Mouse (Mus musculus): ENCODE measurements around the gene Ganab.
"Not testable (repeated sequence)": the region's sequence is repeated elsewhere in the genome, so short reads cannot be mapped to it uniquely, and the experiment has no call there.

Ganab gene

DNA sequence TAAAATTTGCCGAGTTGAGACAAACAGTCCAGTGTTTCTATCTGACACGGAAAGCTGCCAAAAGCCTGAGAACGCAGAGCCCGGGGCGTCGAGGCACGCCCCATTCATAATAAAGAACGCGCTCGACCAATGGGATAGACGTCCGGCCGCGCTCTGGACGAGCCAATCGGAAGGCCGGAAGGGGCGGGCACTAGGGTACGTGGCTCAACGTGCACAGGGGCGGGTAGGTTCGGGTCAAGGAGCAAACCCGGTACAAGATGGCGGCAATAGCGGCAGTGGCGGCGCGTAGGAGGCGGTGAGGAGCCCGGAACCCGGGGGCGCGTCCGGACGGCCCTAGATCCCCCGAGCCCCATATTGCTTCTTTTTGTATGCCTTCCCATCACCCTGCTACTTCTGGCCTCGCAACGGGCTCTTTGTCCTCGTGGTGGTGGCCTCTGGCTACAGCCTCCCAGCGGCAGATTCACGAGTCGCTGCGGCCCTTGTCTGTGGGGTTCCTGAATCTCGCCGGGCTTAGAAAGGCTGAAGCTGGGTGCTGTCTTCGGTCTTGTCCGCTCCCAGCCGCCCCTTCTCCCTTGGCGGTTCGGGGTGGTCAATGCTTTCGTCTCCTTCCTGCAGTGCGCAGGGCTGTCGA, at the start of gene Ganab:
TSS of gene Ganab (plus strand) at position 207 of the 631 bp plus-strand sequence.
- peak; percentile 92 for DNase-seq

DNA sequence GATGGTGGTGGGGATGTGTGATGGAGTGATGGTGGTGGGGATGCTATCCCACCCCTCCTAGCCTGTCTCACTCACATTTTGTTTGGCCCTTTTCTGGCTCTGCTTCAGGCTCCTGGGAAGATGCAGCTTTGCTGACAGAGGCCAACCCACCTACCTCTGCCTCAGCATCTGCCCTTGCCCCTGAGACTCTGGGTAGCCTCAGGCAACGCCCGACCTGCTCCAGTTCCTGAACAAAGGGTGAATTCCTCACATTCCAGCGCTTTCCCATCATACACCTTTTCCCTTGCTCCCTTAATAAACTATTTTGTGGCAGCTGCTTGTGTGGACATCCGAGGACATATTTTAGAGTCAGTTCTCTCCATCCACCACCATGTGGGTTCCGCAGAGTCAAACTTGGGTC, 49.5 kb upstream of the Ganab start:
- no peak for DNase-seq

DNA sequence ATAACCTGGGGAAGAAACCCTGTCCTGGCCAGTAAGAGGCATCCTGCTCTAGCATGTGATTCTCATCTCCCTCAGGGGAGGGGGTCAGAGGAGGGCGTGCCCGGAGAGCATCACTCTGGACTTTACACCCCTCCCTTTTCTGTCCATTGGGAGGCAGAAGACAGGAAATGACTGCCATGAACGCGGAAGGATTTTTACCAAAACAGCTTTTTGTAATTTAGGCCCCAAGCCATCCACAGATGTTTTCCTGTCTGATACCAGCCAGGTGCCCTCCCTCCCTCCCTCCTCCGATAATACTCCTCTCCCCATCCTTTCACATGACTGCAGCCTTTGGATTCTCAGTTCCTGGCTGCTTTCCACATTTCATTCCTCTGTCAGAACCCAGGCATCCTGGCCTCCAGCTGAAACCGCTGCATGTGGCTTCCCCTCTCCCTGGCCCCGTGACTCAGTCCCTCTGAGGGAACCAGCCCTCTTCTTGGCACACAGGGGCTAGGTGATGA, 47.4 kb upstream of the Ganab start, which contains the start of gene Lrrn4cl:
TSS of gene Lrrn4cl (plus strand) at position 367 of the 500 bp plus-strand sequence.
- DNase-seq: no peak

DNA sequence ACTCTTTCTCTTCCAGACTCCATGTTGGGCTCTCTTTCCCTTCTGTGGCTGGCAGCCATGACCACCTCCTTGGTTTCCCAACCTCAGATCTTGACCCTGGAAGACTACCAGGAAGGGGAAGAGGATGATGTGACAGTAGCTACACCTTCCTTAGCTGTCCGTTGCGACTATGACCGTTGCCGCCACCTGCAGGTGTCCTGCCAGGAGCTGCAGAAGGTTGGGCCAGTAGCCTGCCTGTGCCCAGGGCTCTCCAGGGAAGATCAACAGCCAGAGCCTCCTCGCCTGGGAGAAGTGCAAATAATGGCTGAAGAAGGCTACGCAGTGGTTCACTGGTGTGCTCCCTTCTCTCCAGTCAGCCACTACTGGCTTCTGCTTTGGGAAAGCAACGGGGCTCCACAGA, 46.2 kb upstream of the Ganab start:
- DNase-seq: no peak

DNA sequence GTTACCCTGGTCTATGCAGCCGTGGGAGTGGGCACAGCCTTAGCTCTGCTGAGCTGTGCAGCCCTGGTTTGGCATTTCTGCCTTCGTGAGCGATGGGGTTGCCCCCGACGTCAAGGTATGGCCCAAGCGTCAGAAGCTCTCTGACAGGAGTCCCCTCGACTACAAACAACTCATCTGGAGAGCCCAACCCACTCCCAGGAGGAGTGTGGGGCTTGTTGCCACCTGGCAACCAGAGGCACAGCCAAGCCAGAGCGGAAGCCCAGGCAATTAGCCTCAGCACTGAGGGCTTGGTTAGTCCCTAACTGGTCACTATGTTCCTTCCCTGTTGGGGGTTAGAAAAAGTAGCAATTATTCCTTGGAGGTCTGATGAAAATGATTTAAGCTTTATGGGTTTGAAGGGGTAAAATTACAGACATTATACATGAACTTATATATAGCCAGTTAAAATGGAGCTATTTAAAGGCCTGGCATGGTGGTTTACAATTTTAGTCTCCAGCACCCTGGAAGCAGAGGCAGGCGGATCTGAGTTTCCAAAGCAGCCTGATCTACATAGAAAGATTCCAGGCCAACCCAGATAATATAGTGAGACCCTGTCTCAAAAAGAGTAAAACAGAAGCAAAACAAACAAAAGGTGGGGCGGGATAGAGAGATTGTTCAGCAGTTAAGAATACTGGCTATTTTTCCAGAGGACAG, 45.5 kb upstream of the Ganab start:
- DNase-seq: no peak

DNA sequence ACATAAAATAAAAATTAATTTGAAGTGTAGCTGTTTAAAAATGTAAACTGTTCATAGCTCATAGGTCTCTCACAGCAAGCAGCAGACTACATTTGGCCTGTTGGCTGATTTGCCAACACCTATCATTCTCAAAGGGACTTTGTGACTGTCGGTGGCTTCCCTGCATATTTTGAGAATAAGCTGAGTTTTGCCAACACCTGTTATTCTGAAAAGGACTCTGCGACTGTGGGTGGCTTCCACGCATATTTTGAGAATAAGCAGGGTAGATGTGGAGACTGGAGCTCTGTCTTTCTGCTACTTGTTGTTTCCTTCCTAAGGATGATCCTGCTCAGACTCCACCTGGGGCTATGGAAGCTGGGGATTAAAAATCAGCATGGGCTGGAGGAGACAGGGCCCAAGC, 44.8 kb upstream of the Ganab start:
- DNase-seq: no peak

DNA sequence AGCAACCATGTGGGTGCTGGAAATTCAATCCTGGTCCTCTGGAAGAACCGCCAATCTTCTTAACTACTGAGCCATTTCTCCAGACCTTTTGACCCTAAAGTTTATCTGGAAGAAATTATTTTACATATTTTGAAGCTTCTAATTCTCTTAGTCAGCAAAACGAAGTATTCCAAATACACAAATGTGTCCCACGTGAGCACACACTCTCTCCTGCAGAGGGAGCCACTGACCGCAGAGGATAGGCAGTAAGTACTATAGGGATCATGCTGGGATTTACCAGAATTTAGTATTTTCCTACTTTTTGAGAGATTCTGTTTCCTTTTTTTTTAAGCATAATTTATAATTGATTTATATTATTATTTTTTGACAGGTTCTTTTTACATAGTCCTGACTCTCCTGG, 40.2 kb upstream of the Ganab start:
- DNase-seq: peak; percentile 55

DNA sequence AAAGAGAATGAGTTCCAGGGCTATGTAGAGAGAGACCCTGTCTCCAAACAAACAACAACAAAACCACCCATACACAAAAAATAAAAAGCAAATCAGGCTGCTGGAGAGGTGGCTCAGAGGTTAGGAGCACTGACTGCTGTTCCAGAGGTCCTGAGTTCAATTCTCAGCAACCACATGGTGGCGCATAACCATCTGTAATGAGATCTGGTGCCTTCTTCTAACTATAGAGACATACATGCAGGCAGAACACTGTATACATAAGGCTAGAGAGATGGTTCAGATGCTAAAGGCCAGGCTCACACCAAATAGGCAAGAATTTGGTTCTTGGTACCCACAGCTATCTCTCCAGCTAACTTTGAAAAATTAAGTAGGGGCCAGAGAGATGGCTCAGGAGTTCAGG, 38.9 kb upstream of the Ganab start:
- DNase-seq: no peak

DNA sequence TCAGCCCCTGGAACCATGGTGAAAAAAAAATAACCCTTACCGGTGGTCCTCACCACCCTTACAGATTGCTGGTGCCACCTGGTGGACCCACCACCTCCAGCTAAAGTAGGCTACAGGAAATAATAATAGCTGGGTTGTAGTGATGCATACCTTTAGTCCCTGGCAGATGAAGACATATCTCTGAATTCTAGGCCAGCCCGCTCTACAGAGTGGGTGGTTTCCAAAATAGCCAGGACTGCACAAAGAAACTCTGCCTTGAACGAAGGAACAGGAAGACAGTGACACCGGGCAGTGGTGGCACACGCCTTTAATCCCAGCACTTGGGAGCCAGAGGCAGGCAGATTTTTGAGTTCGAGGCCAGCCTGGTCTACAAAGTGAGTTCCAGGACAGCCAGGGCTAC, 33.6 kb upstream of the Ganab start:
- DNase-seq: no peak

DNA sequence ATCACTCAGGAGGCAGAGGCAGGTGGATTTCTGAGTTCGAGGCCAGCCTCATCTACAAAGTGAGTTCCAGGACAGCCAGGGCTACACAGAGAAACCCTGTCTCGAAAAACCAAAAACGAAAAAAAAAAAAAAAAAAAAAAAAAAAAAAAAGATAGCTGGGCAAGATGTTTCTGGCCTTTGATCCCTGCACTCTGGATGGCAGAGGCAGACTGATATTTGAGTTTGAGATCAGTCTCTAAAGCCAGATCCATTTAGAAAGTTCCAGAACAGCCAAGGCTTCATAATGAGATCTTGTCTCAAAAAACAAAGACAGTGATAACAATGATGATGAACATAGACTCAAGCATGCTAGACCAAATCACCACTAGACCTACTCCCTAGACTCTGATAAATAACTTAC, 27.5 kb upstream of the Ganab start:
- DNase-seq: not testable (repeated sequence)

DNA sequence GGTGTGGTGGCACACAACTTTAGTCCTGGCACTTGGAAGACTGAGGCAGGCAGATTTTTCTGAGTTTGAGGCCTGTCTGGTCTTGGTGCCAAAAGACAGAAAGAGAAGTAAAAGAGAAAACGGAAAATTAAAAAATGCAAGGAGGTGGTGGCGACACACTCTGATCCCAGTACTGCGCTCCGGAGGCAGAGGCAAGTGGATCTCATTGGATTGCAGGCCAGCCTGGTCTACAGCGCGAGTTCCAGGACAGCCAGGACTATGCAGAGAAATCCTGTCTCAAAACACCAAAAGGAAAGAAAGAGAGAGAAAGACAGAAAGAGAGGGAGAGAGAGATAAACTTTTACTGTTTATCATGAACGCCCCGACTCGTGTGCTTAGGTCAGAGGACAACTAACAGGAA, 27.0 kb upstream of the Ganab start:
- DNase-seq: no peak

DNA sequence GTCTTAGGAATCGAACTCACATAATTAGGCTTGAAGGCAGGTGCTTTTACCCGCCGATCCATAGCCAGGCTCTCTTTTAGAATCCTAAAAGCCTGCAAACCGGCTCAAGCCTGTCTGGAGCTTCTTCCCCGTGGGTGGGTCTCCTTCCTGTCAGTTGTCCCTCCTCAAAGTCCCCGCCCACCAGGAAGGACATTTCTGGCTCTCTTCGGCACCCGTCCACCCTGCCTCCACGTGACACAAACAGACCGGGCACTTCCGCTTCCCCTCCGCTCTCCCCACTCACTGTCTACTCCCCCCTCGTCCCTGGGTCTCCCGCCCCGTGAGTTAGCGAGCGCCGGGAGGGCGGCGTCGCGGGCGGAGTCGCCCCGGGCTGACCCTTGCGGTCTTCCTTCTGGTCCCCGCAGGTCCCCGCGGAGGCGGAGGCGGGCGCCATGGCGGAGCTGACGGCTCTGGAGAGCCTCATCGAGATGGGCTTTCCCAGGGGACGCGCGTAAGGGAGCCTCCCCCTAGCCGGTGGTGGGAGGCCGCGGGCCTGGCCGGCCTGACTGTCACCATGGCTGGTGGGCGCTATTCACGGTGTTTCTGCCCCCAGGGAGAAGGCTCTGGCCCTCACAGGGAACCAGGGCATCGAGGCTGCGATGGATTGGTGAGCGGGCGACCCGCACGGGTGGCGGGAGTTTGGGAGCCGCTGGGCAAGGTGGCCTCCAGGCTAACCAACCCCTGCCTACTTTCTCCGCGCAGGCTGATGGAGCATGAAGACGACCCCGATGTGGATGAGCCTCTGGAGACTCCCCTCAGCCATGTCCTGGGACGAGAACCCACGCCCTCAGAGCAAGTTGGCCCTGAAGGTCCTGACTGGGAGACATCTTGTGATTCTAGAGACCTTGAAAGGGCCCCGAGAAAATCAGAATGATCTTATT, 26.3 kb upstream of the Ganab start, which contains the start of gene Ubxn1:
TSS of gene Ubxn1 (plus strand) at position 230 of the 920 bp plus-strand sequence.
- DNase-seq: peak; percentile 92

DNA sequence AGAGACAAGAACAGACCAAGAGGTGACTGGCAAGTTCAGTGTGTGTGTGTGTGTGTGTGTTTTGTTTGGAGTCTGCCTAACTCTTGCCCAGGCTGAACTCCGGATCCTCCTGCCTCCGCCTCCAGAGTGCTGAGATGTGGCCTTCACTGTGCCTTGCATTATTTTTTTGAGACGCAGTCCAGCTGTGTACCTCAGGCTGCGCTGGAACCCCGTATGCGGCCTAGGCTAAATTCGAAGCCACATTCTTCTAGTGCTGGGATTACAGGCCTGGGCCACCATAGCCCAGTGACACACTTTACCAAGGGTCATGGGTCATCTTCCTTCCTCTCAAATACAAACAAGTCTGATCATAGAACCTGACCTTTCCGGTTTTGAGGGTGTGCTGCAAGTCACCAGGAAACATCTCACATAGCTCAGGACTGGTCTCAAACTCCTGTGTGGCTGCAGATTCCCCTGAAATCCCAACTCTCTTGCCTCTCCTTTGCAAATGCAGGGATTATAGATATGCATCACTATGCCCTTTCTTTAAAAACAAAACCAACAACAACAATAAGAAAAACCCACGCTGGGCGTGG, 25.5 kb upstream of the Ganab start:
- no peak for DNase-seq

DNA sequence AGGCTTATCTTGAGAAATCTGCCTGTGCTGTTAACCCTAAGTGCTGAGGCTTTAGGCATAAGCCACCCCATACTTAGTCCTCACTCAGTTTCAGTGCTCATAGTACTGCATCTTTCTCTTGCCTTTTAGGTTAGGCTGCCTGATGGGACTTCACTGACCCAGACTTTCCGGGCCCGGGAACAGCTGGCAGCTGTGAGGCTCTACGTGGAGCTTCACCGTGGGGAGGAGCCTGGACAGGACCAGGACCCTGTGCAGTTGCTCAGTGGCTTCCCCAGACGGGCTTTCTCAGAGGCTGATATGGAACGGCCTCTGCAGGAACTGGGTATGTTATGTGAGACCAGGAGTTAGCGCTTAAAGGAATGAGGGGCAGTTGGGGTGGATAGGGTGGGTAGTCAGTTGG, 22.8 kb upstream of the Ganab start:
- no peak for DNase-seq

DNA sequence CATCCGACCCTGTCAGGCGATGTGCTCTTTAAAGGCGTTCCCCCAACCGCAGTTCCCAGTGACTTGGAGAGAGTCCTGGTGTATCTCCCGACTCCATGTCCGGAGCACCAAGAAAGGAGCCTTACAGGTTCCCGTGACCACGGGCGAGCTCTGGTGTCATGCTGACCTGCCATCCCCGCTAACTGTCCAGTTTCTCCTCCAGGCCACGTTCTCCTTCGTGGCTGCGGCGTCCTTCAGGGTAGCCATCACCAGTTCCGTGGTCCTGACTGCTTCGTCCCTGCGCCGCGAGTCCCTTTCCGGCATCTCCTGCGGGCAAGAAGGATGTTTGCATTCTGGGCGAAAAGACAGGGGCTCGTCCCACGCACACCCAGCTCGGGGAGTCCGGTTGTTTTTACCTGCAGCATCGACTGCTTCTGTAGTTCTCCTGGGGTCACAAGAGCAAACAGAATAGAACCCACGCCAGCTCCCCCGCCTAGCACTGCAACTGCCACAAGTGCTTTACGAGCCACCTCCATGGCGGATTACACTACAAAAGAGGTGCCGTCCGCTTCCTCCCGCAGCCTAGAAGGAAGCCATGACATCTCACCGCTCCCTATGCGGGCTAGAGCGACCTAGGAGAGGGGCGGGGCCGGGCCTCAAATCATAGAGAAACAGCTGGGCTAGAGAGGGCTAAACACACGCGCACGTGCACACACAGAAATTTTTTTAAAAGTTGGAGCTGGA, 17.4 kb upstream of the Ganab start, which contains the start of gene Uqcc3:
TSS of gene Uqcc3 (minus strand) at position 613 of the 723 bp plus-strand sequence.
- peak; percentile 81 for DNase-seq

DNA sequence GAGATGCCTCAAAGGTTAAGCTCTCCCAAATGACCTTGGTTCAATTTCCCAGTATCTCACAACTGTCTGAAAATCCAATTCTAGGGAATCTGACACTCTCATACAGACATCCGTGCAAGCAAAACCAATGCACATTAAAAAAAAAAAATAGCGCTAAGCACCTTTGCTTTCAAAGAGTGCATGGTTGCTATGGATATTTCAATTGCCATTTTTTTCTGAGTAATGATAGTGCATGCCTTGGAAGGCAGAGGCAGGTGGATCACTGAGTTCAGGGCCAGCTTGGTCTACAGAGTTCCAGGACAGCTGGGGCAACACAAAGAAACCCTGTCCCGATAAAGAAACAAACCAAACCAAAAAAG, 16.9 kb upstream of the Ganab start:
- DNase-seq: no peak

DNA sequence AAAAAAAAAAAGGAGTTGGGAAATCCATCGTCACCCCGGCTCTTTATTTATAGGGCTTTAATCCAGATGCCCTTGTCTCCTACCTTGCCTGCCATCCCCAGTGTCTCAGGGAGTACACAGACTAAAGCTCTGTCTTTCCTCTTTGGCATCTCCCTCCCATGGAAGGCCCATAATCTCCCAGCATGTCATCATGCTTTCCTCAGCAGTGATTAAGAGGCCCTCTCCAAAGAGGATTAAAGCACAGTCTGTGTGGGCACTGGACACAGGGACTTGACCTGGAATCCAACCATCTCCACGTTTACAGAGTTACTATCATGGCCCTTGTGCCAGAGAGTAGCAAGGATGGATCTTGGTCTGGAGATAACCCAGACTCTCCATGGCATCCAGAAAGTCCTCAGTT, 14.3 kb upstream of the Ganab start, which contains the start of the genes Lbhd1 and Gm49403:
TSS of gene Lbhd1 (plus strand) at position 117 of the 400 bp plus-strand sequence.
TSS of gene Gm49403 (plus strand) at position 315 of the 400 bp plus-strand sequence.
- DNase-seq: no peak

DNA sequence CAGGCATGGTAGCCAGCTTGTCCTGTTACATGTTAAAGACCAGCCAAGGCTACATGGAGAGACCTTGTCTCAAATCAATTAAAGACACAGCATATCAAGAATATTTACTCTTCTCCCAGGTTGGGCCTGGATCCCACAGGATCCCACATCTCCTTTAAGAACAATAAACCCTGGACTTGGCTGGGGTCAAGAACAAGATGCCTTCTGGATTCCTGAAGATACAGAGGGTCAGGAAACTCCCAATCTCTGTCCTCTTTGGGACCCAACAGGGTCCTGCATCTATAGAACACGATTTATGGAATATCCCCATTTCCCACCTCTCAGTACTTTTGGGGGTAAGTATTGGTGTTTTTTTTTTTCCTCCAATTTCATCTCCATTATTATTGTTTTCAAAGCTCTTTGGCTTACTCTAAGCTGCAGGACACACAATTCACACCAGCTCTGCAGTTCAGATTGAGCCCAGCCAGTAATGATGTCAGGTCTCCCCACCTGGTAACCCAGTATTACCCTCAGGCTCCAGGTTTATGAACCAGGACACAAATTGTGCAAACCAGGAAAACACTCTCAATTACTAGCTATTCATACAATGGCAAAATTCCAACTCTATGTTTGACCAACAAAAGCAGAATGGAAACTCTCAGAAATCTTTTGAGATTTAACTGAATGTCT, 10.8 kb upstream of the Ganab start:
- no peak for DNase-seq

DNA sequence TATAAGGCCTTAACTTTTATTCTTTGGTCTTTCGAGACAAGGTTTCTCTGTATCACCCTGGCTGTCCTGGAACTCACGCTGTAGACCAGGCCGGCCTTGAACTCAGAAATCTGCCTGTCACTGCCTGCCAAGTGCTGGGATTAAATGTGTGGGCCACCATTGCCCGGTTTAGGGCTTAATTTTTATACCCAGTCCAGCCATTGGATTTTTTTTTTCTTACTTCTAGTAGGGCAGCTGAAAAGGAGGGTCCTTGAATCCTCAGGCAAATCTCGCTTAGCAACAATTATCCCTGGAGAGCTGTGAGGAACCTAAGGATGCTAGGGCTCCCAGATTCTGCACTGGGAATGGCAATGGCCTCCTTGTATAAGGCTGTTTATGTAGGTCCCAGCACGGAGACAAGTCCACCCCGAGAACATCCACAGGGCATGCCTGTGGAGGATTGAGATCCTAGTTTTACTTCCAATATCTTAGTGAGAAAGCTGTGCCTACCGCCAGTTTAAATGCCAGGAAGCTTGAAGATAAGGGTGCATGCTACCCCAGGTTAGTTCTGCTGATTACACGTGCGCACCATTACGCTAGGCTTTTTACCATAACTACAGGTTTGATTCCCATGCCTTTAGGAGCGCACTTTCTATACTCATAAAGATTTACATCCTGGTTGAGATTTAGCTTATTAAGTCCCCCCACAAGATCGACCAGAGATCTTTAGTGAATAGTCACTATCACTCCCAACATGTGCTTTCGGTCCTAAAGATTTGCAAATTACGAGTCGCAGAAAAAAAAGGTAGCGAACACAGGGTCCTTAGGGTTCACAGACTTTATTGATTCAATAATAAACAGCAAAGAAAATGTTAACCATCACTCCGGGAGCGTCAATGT, 10.0 kb upstream of the Ganab start:
- DNase-seq: no peak

Measured in right cerebral cortex, postnatal 4 days (tissue).